Mouse (Mus musculus) urinary bladder, adult 2 months (tissue): ENCODE data around the gene Kcns3. TPM values are rescaled to one million over a fixed set of nuclear protein-coding genes. Genes with fewer than 3 reads are reported as not detected.

Source experiments
- DNase-seq: peaks from one replicate; pipeline ENCODE4 v3.0.0; 2022; ENCODE audit warnings: low spot score
- polyA plus RNA-seq: library from polyadenylated mRNA; depleted of rRNA; stranded (reverse); fragments of >200 nt; gene quantifications from 2 replicates; pipeline ENCODE4 v1.2.3, GENCODE M21; 2012; rRNA removed

Kcns3 gene
- 2.9 and 3.0 TPM in 2 replicates for polyA plus RNA-seq

- DNase-seq: no peak
Measured at GRCm38 (mm10) chr12:11151015-11151414, at the start of gene Kcns3. Gene Kcns3 (minus strand): TSS chr12:11151056.

GRCm38 (mm10) chr12:11198551-11198950 is 47.7 kb upstream of the Kcns3 start:
- DNase-seq: no peak

GRCm38 (mm10) chr12:11198026-11198425 is 47.2 kb upstream of the Kcns3 start:
- DNase-seq: no peak

- DNase-seq: no peak
Measured at GRCm38 (mm10) chr12:11196830-11197229, 46.0 kb upstream of the Kcns3 start.

- DNase-seq: peak; percentile 60
Measured at GRCm38 (mm10) chr12:11196142-11196597, 45.3 kb upstream of the Kcns3 start.

- no peak for DNase-seq
Measured at GRCm38 (mm10) chr12:11195031-11195430, 44.2 kb upstream of the Kcns3 start.

GRCm38 (mm10) chr12:11178486-11179154 is 27.8 kb upstream of the Kcns3 start:
- DNase-seq: peak; percentile 53

- no peak for DNase-seq
Measured at GRCm38 (mm10) chr12:11177408-11178394, 26.8 kb upstream of the Kcns3 start.

- no peak for DNase-seq
Measured at GRCm38 (mm10) chr12:11158670-11159069, 7.8 kb upstream of the Kcns3 start.

- DNase-seq: no peak
Measured at GRCm38 (mm10) chr12:11155123-11155522, 4.3 kb upstream of the Kcns3 start.

GRCm38 (mm10) chr12:11153587-11153986 is 2.7 kb upstream of the Kcns3 start:
- DNase-seq: no peak

- no peak for DNase-seq
Measured at GRCm38 (mm10) chr12:11150192-11150935, 492 bp downstream of the Kcns3 start.

- DNase-seq: peak; percentile 38
Measured at GRCm38 (mm10) chr12:11149421-11150191, 1.2 kb downstream of the Kcns3 start.

GRCm38 (mm10) chr12:11149121-11149420 is 1.8 kb downstream of the Kcns3 start:
- no peak for DNase-seq

- DNase-seq: no peak
Measured at GRCm38 (mm10) chr12:11144894-11145293, 6.0 kb downstream of the Kcns3 start.

GRCm38 (mm10) chr12:11132418-11132817 is 18.4 kb downstream of the Kcns3 start:
- DNase-seq: no peak

GRCm38 (mm10) chr12:11129188-11129587 is 21.7 kb downstream of the Kcns3 start:
- DNase-seq: no peak

GRCm38 (mm10) chr12:11126186-11126759 is 24.6 kb downstream of the Kcns3 start:
- DNase-seq: no peak

- DNase-seq: no peak
Measured at GRCm38 (mm10) chr12:11101565-11101964, 49.3 kb downstream of the Kcns3 start.

- DNase-seq: no peak
Measured at GRCm38 (mm10) chr12:11088626-11089372, 62.1 kb downstream of the Kcns3 start.
